Mouse (Mus musculus) CH12.LX (cell line): Measurements from ENCODE around the gene Dnmbp. TPM values are rescaled to one million over a fixed set of nuclear protein-coding genes. Genes with fewer than 3 reads are reported as not detected.

Experiments
- DNase-seq: peaks from one replicate; pipeline ENCODE4 v3.0.0-alpha.2; 2013; ENCODE audit errors: extremely low read depth
- H3K27ac ChIP-seq: 2 replicates; pipeline ENCODE4 v1.5.1; 2012; ENCODE audit warnings: low read depth, mild to moderate bottlenecking, control low read depth, moderate library complexity; ENCODE audit not compliant: insufficient read depth
- H3K27me3 ChIP-seq: replicated peaks from 2 replicates; pipeline ENCODE3; 2012; ENCODE audit warnings: inconsistent platforms
- H3K36me3 ChIP-seq, 2 experiments: replicated peaks in 1 of 2; 2 replicates each; pipeline versions ENCODE3 to v1.6.1; 2012; ENCODE audit warnings: inconsistent platforms in 1 of 2, low read length in 1 of 2, mild to moderate bottlenecking in 1 of 2, mixed read lengths in 1 of 2, moderate library complexity in 1 of 2; ENCODE audit not compliant: control insufficient read depth in 1 of 2, insufficient read depth in 1 of 2
- H3K4me1 ChIP-seq, 2 experiments: 2 replicates each; pipeline ENCODE4 v1.6.1; 2012; ENCODE audit warnings: inconsistent platforms in 1 of 2, moderate library complexity in 1 of 2; ENCODE audit not compliant: insufficient read depth in 2 of 2, control insufficient read depth in 1 of 2
- H3K4me2 ChIP-seq: 2 replicates; pipeline ENCODE4 v1.6.1; 2012; ENCODE audit warnings: low read depth, mild to moderate bottlenecking, control low read depth; ENCODE audit not compliant: poor library complexity, insufficient read depth, severe bottlenecking
- H3K4me3 ChIP-seq, 3 experiments: fragments of 150-350 bp in 1 of 3; sonication (generic) in 1 of 3; replicated peaks in 1 of 3; 2 replicates each; pipeline versions ENCODE3 to v1.5.1; 2011 to 2012; ENCODE audit warnings: low read depth in 2 of 3, low read length in 2 of 3, mild to moderate bottlenecking in 2 of 3, moderate library complexity in 2 of 3, control low read depth in 1 of 3, improper control_type of control experiment in 1 of 3, inconsistent platforms in 1 of 3, mixed read lengths in 1 of 3; ENCODE audit not compliant: poor library complexity in 1 of 3
- H3K79me2 ChIP-seq: replicated peaks from 2 replicates; pipeline ENCODE4 v1.6.1; 2012; ENCODE audit warnings: mild to moderate bottlenecking, moderate library complexity; ENCODE audit not compliant: control insufficient read depth, poor library complexity, insufficient read depth, severe bottlenecking; ENCODE audit errors: extremely low read depth
- H3K9ac ChIP-seq: 2 replicates; pipeline ENCODE4 v1.6.1; 2012; ENCODE audit warnings: low read depth, mild to moderate bottlenecking, control low read depth, moderate library complexity; ENCODE audit not compliant: insufficient read depth
- H3K9me3 ChIP-seq: replicated peaks from 2 replicates; pipeline ENCODE3; 2012; ENCODE audit warnings: low read length, inconsistent platforms, mixed read lengths
- BHLHE40 ChIP-seq: IDR thresholded peaks from 2 replicates; pipeline ENCODE4 v1.6.1; 2011; ENCODE audit warnings: mild to moderate bottlenecking, low read depth, low read length, improper control_type of control experiment
- CHD1 ChIP-seq: IDR thresholded peaks from 2 replicates; pipeline ENCODE4 v1.6.1; 2012; ENCODE audit warnings: low read depth, low read length, improper control_type of control experiment, inconsistent platforms
- CHD2 ChIP-seq: IDR thresholded peaks from 2 replicates; pipeline ENCODE4 v1.6.1; 2011; ENCODE audit warnings: low read length, improper control_type of control experiment
- E2F4 ChIP-seq: IDR thresholded peaks from 2 replicates; pipeline ENCODE4 v1.6.1; 2011; ENCODE audit warnings: low read depth, low read length, improper control_type of control experiment; ENCODE audit not compliant: insufficient replicate concordance
- ELF1 ChIP-seq: IDR thresholded peaks from 2 replicates; pipeline ENCODE4 v1.6.1; 2014; ENCODE audit warnings: low read depth, mild to moderate bottlenecking, inconsistent platforms, low read length, improper control_type of control experiment
- GABPA ChIP-seq: IDR thresholded peaks from 2 replicates; pipeline ENCODE4 v1.6.1; 2012; ENCODE audit warnings: low read depth, low read length, improper control_type of control experiment, inconsistent platforms; ENCODE audit not compliant: insufficient replicate concordance
- JUN ChIP-seq: IDR thresholded peaks from 2 replicates; pipeline ENCODE4 v1.6.1; 2011; ENCODE audit warnings: low read depth, mild to moderate bottlenecking, low read length, improper control_type of control experiment, moderate library complexity; ENCODE audit not compliant: insufficient read depth
- KAT2A ChIP-seq: IDR thresholded peaks from 2 replicates; pipeline ENCODE4 v1.6.1; 2012; ENCODE audit warnings: low read length, improper control_type of control experiment, inconsistent platforms; ENCODE audit not compliant: insufficient replicate concordance
- MAX ChIP-seq: IDR thresholded peaks from 2 replicates; pipeline ENCODE4 v1.6.1; 2011; ENCODE audit warnings: low read length, improper control_type of control experiment
- MXI1 ChIP-seq: IDR thresholded peaks from 2 replicates; pipeline ENCODE4 v1.6.1; 2011; ENCODE audit warnings: mild to moderate bottlenecking, low read depth, low read length, improper control_type of control experiment
- MYC ChIP-seq: IDR thresholded peaks from 2 replicates; pipeline ENCODE4 v1.6.1; 2011; ENCODE audit warnings: low read depth, mild to moderate bottlenecking, improper control_type of control experiment, low read length
- PAX5 ChIP-seq: IDR thresholded peaks from 2 replicates; pipeline ENCODE4 v1.6.1; 2012; ENCODE audit warnings: low read length, inconsistent platforms, mixed read lengths
- POLR2A ChIP-seq: IDR thresholded peaks from 2 replicates; pipeline ENCODE4 v1.6.1; 2011; ENCODE audit warnings: low read depth, mild to moderate bottlenecking, improper control_type of control experiment, low read length
- RAD21 ChIP-seq: IDR thresholded peaks from 2 replicates; pipeline ENCODE4 v1.6.1; 2011; ENCODE audit warnings: low read depth, mild to moderate bottlenecking, low read length, improper control_type of control experiment, moderate library complexity
- RCOR1 ChIP-seq: conservative IDR thresholded peaks from 2 replicates; pipeline ENCODE4 v1.6.1; 2012; ENCODE audit warnings: low read depth, mild to moderate bottlenecking, inconsistent platforms, low read length, improper control_type of control experiment
- SMC3 ChIP-seq: IDR thresholded peaks from 2 replicates; pipeline ENCODE4 v1.6.1; 2011; ENCODE audit warnings: low read depth, low read length, improper control_type of control experiment
- TBP ChIP-seq: conservative IDR thresholded peaks from 2 replicates; pipeline ENCODE4 v1.6.1; 2011; ENCODE audit warnings: low read depth, low read length, improper control_type of control experiment
- TCF12 ChIP-seq: IDR thresholded peaks from 2 replicates; pipeline ENCODE4 v1.6.1; 2014; ENCODE audit warnings: low read depth, mild to moderate bottlenecking, inconsistent platforms, low read length, improper control_type of control experiment
- ZKSCAN1 ChIP-seq: IDR thresholded peaks from 2 replicates; pipeline ENCODE4 v1.6.1; 2012; ENCODE audit warnings: low read depth, inconsistent platforms, low read length, improper control_type of control experiment, borderline replicate concordance
- ZMIZ1 ChIP-seq: IDR thresholded peaks from 2 replicates; pipeline ENCODE4 v1.6.1; 2012; ENCODE audit warnings: low read depth, mild to moderate bottlenecking, inconsistent platforms, low read length, improper control_type of control experiment
- dilution Hi-C: fragments of 300-500 bp; cut with MboI; formaldehyde crosslinking; loops from 2 replicates; pipeline ENCODE4 v1.14.3; 2020; ENCODE audit warnings: low sequenced_read_pairs; ENCODE audit not compliant: extremely low pct_unique_long_range_greater_than_20kb, extremely low pct_ligation_motif_present
- in situ Hi-C: fragments of 300-500 bp; cut with MboI; formaldehyde crosslinking; loops from 3 replicates; pipeline ENCODE4 v1.14.3; 2019; ENCODE audit warnings: low sequenced_read_pairs, low pct_ligation_motif_present, low pct_unique_long_range_greater_than_20kb, mixed read lengths
- polyA plus RNA-seq: library from polyadenylated mRNA; unstranded; fragments of >175 nt; gene quantifications from 2 replicates; pipeline ENCODE4 v1.2.1, GENCODE M21; 2012; ENCODE audit warnings: low read depth; ENCODE audit not compliant: insufficient read length
- total RNA-seq, 2 experiments: library from RNA; depleted of rRNA; stranded (reverse); fragments of 300-350 nt in 1 of 2; fragments of >200 nt in 1 of 2; gene quantifications; 2 replicates each; pipeline ENCODE4 v1.2.3; 2012 to 2014

The Dnmbp gene
- total and polyA plus RNA-seq, 3 experiments = 1.8 to 5.4 (median 2.3) TPM

DNA sequence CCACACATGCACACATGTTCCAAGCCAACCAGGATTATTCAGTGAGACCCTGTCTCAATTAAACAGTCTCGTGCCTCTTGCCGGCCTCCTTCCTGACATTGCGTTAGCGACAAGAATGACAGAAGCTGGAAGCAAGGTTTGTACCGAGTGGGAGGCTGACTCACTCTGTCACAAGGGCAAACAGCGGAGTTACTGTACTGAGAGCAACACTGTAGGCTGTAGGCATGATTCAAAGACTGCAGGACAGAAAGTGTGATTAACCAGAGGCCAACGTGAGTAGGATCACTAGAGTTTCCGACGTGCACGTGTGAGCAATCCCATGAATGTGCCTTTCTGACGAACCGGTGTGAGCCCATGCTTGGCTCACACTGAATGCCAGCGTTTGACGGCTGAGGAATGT, 43.5 kb downstream of the Dnmbp start:
- no peaks in the 10 kb centered on the region for H3K79me2 ChIP-seq
- dilution Hi-C loops = no loop called here

DNA sequence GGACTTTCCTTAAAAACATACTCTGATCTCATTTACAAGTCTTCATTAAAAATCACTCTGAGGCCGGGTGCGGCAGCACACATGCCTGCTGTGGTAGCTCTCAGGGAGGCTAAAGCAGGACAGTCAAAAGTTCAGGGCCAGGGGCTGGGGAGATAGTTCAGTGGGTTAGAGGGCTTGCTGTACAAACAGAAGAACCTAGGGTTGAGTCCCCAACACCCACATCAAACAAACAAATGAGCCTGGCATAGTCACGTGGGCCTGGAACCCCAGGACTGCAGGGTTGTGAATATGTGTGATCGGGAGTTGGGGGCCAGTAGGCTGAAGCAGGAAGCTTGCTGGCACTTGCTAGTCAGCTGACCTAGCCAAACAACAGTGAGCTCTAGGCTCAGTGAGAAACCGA, 44.0 kb downstream of the Dnmbp start:
- Histone ChIP-seq H3K4me2 (no peak overlapping the region), H3K4me3 (no peak overlapping the region), H3K79me2 (no peaks in the 10 kb centered on the region), H3K36me3 (peaks cover 0 to 44% of the 10 kb centered on the region in 2 experiments), H3K27ac (no peak overlapping the region), H3K4me1 (peaks cover 0 to 12% of the 10 kb centered on the region in 2 experiments; a peak in 2 of 4 replicates), H3K9ac (no peak overlapping the region), H3K9me3 (no peaks in the 10 kb centered on the region), H3K27me3 (no peaks in the 10 kb centered on the region)
- no peak for DNase-seq
- dilution Hi-C loops (no loop called here), in situ Hi-C loops (no loop called here)
- TF ChIP-seq BHLHE40 (0 out of 2 replicates have a peak, but pooled peaks have one; percentile 37), CHD2 (no peak)

More for the DNA sequence above, 43.5 kb downstream of the Dnmbp start:
- Histone ChIP-seq H3K27ac (no peak overlapping the region), H3K9me3 (no peaks in the 10 kb centered on the region), H3K9ac (no peak overlapping the region), H3K27me3 (no peaks in the 10 kb centered on the region), H3K36me3 (peaks cover 0 to 49% of the 10 kb centered on the region in 2 experiments), H3K4me3 (no peak overlapping the region), H3K4me2 (no peak overlapping the region), H3K4me1 (peaks cover 0 to 12% of the 10 kb centered on the region in 2 experiments; a peak in 2 of 4 replicates)
- TF ChIP-seq POLR2A = no peak
- TF ChIP-seq MAX = no peak
- TF ChIP-seq MYC = no peak
- no peak for TF ChIP-seq GABPA
- TF ChIP-seq RAD21 = no peak
- no peak for TF ChIP-seq CHD1
- TF ChIP-seq JUN = no peak
- no peak for TF ChIP-seq PAX5
- TF ChIP-seq BHLHE40 = no peak
- TF ChIP-seq CHD2 = no peak
- no peak for TF ChIP-seq TCF12
- no peak for TF ChIP-seq ZKSCAN1
- TF ChIP-seq SMC3 = no peak
- TF ChIP-seq ELF1 = no peak
- TF ChIP-seq TBP = no peak
- TF ChIP-seq ZMIZ1 = no peak
- TF ChIP-seq RCOR1 = no peak
- no peak for TF ChIP-seq MXI1
- TF ChIP-seq KAT2A = no peak
- no peak for TF ChIP-seq E2F4
- in situ Hi-C loops = no loop called here
- no peak for DNase-seq
